Comparison of ENCODE assay signal across 9 mouse cellular contexts in the genomic region with DNA sequence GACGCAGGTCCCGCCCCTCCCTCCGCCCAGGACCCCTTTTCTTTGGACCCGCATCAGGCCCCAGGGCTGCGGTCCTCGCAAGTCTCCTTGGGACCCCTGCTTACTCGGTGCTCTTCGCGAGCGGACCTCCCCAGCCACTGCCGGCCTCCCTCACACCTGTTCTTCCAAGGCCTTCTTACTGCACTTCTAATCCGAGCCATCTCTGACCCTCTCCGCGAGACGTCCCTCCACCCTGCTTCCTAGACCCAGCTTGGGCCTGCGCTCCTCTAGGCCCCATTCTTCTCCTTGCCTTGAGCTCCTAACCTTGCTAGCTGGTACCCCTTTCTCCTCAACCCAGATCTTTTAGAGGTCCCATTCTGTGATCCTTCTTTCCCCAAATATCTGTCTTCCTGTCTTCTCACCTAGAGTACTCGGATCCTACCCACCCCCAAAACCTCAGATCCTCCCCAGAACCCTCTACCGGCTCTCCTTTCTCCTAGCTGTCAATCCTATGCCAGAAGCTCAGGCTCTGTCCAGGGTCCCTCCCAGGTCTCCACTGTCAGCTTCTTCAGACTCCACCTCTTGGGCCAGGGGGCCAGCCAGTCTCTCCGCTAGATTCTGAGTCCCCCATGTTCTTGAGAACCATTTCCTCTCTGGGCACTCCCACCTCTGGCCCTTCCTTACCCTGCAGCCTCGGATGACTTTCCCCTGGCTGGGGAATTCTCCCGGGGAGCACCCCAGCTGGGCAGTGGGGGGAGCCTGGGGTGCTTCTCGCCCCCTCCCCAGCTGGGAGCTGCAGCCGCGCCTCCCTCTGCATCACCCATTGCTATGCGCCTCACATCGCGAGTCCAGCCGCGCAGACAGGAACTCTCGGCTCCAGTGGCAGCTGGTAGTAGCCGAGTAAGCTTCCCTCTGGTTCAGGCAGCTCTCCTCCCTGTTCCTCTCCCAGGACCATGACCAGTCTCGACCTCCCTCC. TPM values are rescaled to one million over a fixed set of nuclear protein-coding genes. Genes with fewer than 3 reads are reported as not detected.
A peak's percentile ranks its signal among the peaks of the same experiment; 100 is the strongest.
DNase-seq lines count a peak whose midpoint lies in the region; ATAC-seq lines count a peak whose summit lies in the region.
"Had no signal": no experiment of that assay in that cellular context is flagged by ENCODE, and none has a peak within 500 bp of the region (broad histone marks: within the 10 kb centered on the region; RNA-seq: fewer than 3 reads in every experiment).

No protein-coding gene starts in this region.

- peak overlapping the region; percentile 60 for H3K4me3 ChIP-seq in heart, embryonic 12.5 days
- peak overlapping the region; percentile 82 for H3K4me3 ChIP-seq in forebrain, embryonic 12.5 days (replicated peaks)

- intact Hi-C loops in heart, postnatal 36 days (cut with DNase I) = no loop called here
- intact Hi-C loops in left cerebral cortex, postnatal 4 days (cut with DNase I) = no loop called here

- H3K27ac ChIP-seq in heart, embryonic 12.5 days (ENCODE audit: poor library complexity, severe bottlenecking) = no peak overlapping the region
- H3K27ac ChIP-seq in forebrain, embryonic 12.5 days = peak overlapping the region; percentile 99

- peaks cover 83% of the 10 kb centered on the region for H3K27me3 ChIP-seq in heart, embryonic 12.5 days (replicated peaks)
- H3K27me3 ChIP-seq in forebrain, embryonic 12.5 days = no peaks in the 10 kb centered on the region; the same call in 1 of the 2 replicates

- no peaks in the 10 kb centered on the region for H3K9me3 ChIP-seq in heart, embryonic 12.5 days (replicated peaks)
- H3K9me3 ChIP-seq in forebrain, embryonic 12.5 days = no peaks in the 10 kb centered on the region

- H3K36me3 ChIP-seq in heart, embryonic 12.5 days = no peaks in the 10 kb centered on the region
- 0 out of 2 replicates have a peak, but pooled peaks cover 5% of the 10 kb centered on the region for H3K36me3 ChIP-seq in forebrain, embryonic 12.5 days (replicated peaks)

- peak overlapping the region; percentile 51; the same call in 1 of the 2 replicates for H3K9ac ChIP-seq in heart, embryonic 12.5 days
- H3K9ac ChIP-seq in forebrain, embryonic 12.5 days = peak overlapping the region; percentile 95

- WGBS in heart, embryonic 12.5 days = 2% methylated on average over 30 of the region's 32 CpGs
- under 1% methylated on average over 31 of the region's 32 CpGs for WGBS in forebrain, embryonic 12.5 days

- peak overlapping the region; percentile 91 for H3K4me2 ChIP-seq in heart, embryonic 12.5 days
- peak overlapping the region; percentile 88 for H3K4me2 ChIP-seq in forebrain, embryonic 12.5 days

- no peak for ATAC-seq in heart, embryonic 12.5 days (ENCODE audit: insufficient number of reproducible peaks, low FRiP score)
- peak; percentile 34 for ATAC-seq in forebrain, embryonic 12.5 days (ENCODE audit: low FRiP score)
- no peak for ATAC-seq in activated CD4-positive, CD25-positive, alpha-beta regulatory T cell, adult 4 months

- peaks cover 18% of the 10 kb centered on the region for H3K4me1 ChIP-seq in heart, embryonic 12.5 days (replicated peaks)
- H3K4me1 ChIP-seq in forebrain, embryonic 12.5 days = peaks cover 58% of the 10 kb centered on the region

- DNase-seq in heart, postnatal 36 days = no peak
- DNase-seq in R1 (ENCODE audit: low read depth, low spot score) = peak; percentile 39
- peak; percentile 46 for DNase-seq in left cerebral cortex, postnatal 4 days
- peak; percentile 68 for DNase-seq in right cerebral cortex, postnatal 25 days
- no peak for DNase-seq in spleen, postnatal 4 days (ENCODE audit: low spot score in 2 of 2)

RNA-seq across cellular contexts. Expression of gene Lrrc4b, which starts 1.0 kb away (rescaled TPM):
- polyA plus RNA-seq in heart, embryonic 12.5 days (2016; fragmentation: Nextera tagmentation; extraction: Ambion mirVana) = 2.3 and 2.4 TPM in 2 replicates
- total RNA-seq in heart, postnatal 36 days (2021) = 10 to 100 TPM; 20.5 to 21.6 TPM
- 10.6 and 12.0 TPM in 2 replicates for polyA plus RNA-seq in forebrain, embryonic 12.5 days (2016; fragmentation: Nextera tagmentation; extraction: Ambion mirVana)
- 100 to 1,000 TPM; 357 to 379 TPM for total RNA-seq in left cerebral cortex, postnatal 4 days (2021)
- polyA plus RNA-seq in activated CD4-positive, CD25-positive, alpha-beta regulatory T cell, adult 4 months (2017; shearing (Covaris generic)) = not detected
- polyA plus RNA-seq: C2C12 had no signal

RNA-seq across cellular contexts. Expression of gene Aspdh, which starts 35.4 kb away (rescaled TPM):
- 0.46 and 1.5 TPM in 2 replicates for polyA plus RNA-seq in heart, embryonic 12.5 days (2016; fragmentation: Nextera tagmentation; extraction: Ambion mirVana)
- under 1 TPM; 0.65 to 0.75 TPM for total RNA-seq in heart, postnatal 36 days (2021)
- 4.8 TPM in 2 replicates for polyA plus RNA-seq in forebrain, embryonic 12.5 days (2016; fragmentation: Nextera tagmentation; extraction: Ambion mirVana)
- total RNA-seq in left cerebral cortex, postnatal 4 days (2021) = 10 to 100 TPM; 20.5 to 24.5 TPM
- not detected for polyA plus RNA-seq in activated CD4-positive, CD25-positive, alpha-beta regulatory T cell, adult 4 months (2017; shearing (Covaris generic))
- polyA plus RNA-seq: C2C12 had no signal

RNA-seq across cellular contexts. Expression of gene Josd2, which starts 38.0 kb away (rescaled TPM):
- polyA plus RNA-seq in heart, embryonic 12.5 days (2016; fragmentation: Nextera tagmentation; extraction: Ambion mirVana) = 141 and 145 TPM in 2 replicates
- total RNA-seq in heart, postnatal 36 days (2021) = 100 to 1,000 TPM; 127 to 143 TPM
- polyA plus RNA-seq in forebrain, embryonic 12.5 days (2016; fragmentation: Nextera tagmentation; extraction: Ambion mirVana) = 47.2 and 56.8 TPM in 2 replicates
- total RNA-seq in left cerebral cortex, postnatal 4 days (2021) = 10 to 100 TPM; 31.9 to 32.6 TPM
- 10 to 100 TPM; 39.9 to 67.9 TPM for polyA plus RNA-seq in activated CD4-positive, CD25-positive, alpha-beta regulatory T cell, adult 4 months (2017; shearing (Covaris generic))

RNA-seq across cellular contexts. Expression of gene 1700008O03Rik, which starts 44.2 kb away (rescaled TPM):
- 0.40 and 0.94 TPM in 2 replicates for polyA plus RNA-seq in heart, embryonic 12.5 days (2016; fragmentation: Nextera tagmentation; extraction: Ambion mirVana)
- under 1 TPM in 1 of 2 experiments, not detected in 1; 0.68 TPM for total RNA-seq in heart, postnatal 36 days (2021)
- polyA plus RNA-seq in forebrain, embryonic 12.5 days (2016; fragmentation: Nextera tagmentation; extraction: Ambion mirVana) = 0.86 and 1.5 TPM in 2 replicates
- total RNA-seq in left cerebral cortex, postnatal 4 days (2021) = 1 to 10 TPM; 1.3 to 2.4 TPM
- under 1 TPM; 0.59 to 0.66 TPM for polyA plus RNA-seq in activated CD4-positive, CD25-positive, alpha-beta regulatory T cell, adult 4 months (2017; shearing (Covaris generic))

RNA-seq across cellular contexts. Expression of gene Syt3, which starts 45.9 kb away (rescaled TPM):
- polyA plus RNA-seq in heart, embryonic 12.5 days (2016; fragmentation: Nextera tagmentation; extraction: Ambion mirVana) = 0.55 and 0.63 TPM in 2 replicates
- total RNA-seq in heart, postnatal 36 days (2021) = 1 to 10 TPM; 1.7 to 3.4 TPM
- polyA plus RNA-seq in forebrain, embryonic 12.5 days (2016; fragmentation: Nextera tagmentation; extraction: Ambion mirVana) = 5.5 and 6.6 TPM in 2 replicates
- 10 to 100 TPM; 45.1 to 52.4 TPM for total RNA-seq in left cerebral cortex, postnatal 4 days (2021)
- polyA plus RNA-seq in activated CD4-positive, CD25-positive, alpha-beta regulatory T cell, adult 4 months (2017; shearing (Covaris generic)) = not detected
- polyA plus RNA-seq: C2C12 had no signal

Comparison
In these comparisons a context has a peak if more than half of its experiments do, and no peak if none do; other contexts are left out.
1. DNase-seq: peak in R1 (single experiment), left cerebral cortex, postnatal 4 days (single experiment) and right cerebral cortex, postnatal 25 days (single experiment); none in heart, postnatal 36 days (0 of 2) and spleen, postnatal 4 days (0 of 2).